Mouse (Mus musculus) CH12.LX (cell line): ENCODE data around the gene Fktn. TPM values are rescaled to one million over a fixed set of nuclear protein-coding genes. Genes with fewer than 3 reads are reported as not detected.

ENCODE experiments used
- DNase-seq: peaks from one replicate; pipeline ENCODE4 v3.0.0-alpha.2; 2013; ENCODE audit errors: extremely low read depth
- H3K27ac ChIP-seq: 2 replicates; pipeline ENCODE4 v1.5.1; 2012; ENCODE audit warnings: low read depth, mild to moderate bottlenecking, control low read depth, moderate library complexity; ENCODE audit not compliant: insufficient read depth
- H3K27me3 ChIP-seq: replicated peaks from 2 replicates; pipeline ENCODE3; 2012; ENCODE audit warnings: inconsistent platforms
- H3K36me3 ChIP-seq, 2 experiments: replicated peaks in 1 of 2; 2 replicates each; pipeline versions ENCODE3 to v1.6.1; 2012; ENCODE audit warnings: inconsistent platforms in 1 of 2, low read length in 1 of 2, mild to moderate bottlenecking in 1 of 2, mixed read lengths in 1 of 2, moderate library complexity in 1 of 2; ENCODE audit not compliant: control insufficient read depth in 1 of 2, insufficient read depth in 1 of 2
- H3K4me1 ChIP-seq, 2 experiments: 2 replicates each; pipeline ENCODE4 v1.6.1; 2012; ENCODE audit warnings: inconsistent platforms in 1 of 2, moderate library complexity in 1 of 2; ENCODE audit not compliant: insufficient read depth in 2 of 2, control insufficient read depth in 1 of 2
- H3K4me2 ChIP-seq: 2 replicates; pipeline ENCODE4 v1.6.1; 2012; ENCODE audit warnings: low read depth, mild to moderate bottlenecking, control low read depth; ENCODE audit not compliant: poor library complexity, insufficient read depth, severe bottlenecking
- H3K4me3 ChIP-seq, 3 experiments: fragments of 150-350 bp in 1 of 3; sonication (generic) in 1 of 3; replicated peaks in 1 of 3; 2 replicates each; pipeline versions ENCODE3 to v1.5.1; 2011 to 2012; ENCODE audit warnings: low read depth in 2 of 3, low read length in 2 of 3, mild to moderate bottlenecking in 2 of 3, moderate library complexity in 2 of 3, control low read depth in 1 of 3, improper control_type of control experiment in 1 of 3, inconsistent platforms in 1 of 3, mixed read lengths in 1 of 3; ENCODE audit not compliant: poor library complexity in 1 of 3
- H3K79me2 ChIP-seq: replicated peaks from 2 replicates; pipeline ENCODE4 v1.6.1; 2012; ENCODE audit warnings: mild to moderate bottlenecking, moderate library complexity; ENCODE audit not compliant: control insufficient read depth, poor library complexity, insufficient read depth, severe bottlenecking; ENCODE audit errors: extremely low read depth
- H3K9ac ChIP-seq: 2 replicates; pipeline ENCODE4 v1.6.1; 2012; ENCODE audit warnings: low read depth, mild to moderate bottlenecking, control low read depth, moderate library complexity; ENCODE audit not compliant: insufficient read depth
- H3K9me3 ChIP-seq: replicated peaks from 2 replicates; pipeline ENCODE3; 2012; ENCODE audit warnings: low read length, inconsistent platforms, mixed read lengths
- BHLHE40 ChIP-seq: IDR thresholded peaks from 2 replicates; pipeline ENCODE4 v1.6.1; 2011; ENCODE audit warnings: mild to moderate bottlenecking, low read depth, low read length, improper control_type of control experiment
- CHD2 ChIP-seq: IDR thresholded peaks from 2 replicates; pipeline ENCODE4 v1.6.1; 2011; ENCODE audit warnings: low read length, improper control_type of control experiment
- CTCF ChIP-seq, 2 experiments: IDR thresholded peaks in 1 of 2; conservative IDR thresholded peaks in 1 of 2; 2 replicates each; pipeline ENCODE4 v1.5.1; 2011 to 2012; ENCODE audit warnings: low read depth in 2 of 2, low read length in 2 of 2, improper control_type of control experiment in 1 of 2, inconsistent platforms in 1 of 2, mild to moderate bottlenecking in 1 of 2, moderate library complexity in 1 of 2
- ELF1 ChIP-seq: IDR thresholded peaks from 2 replicates; pipeline ENCODE4 v1.6.1; 2014; ENCODE audit warnings: low read depth, mild to moderate bottlenecking, inconsistent platforms, low read length, improper control_type of control experiment
- HCFC1 ChIP-seq: IDR thresholded peaks from 2 replicates; pipeline ENCODE4 v1.6.1; 2012; ENCODE audit warnings: low read depth, mild to moderate bottlenecking, inconsistent platforms, low read length, improper control_type of control experiment
- JUND ChIP-seq: conservative IDR thresholded peaks from 2 replicates; pipeline ENCODE4 v1.6.1; 2011; ENCODE audit warnings: low read depth, low read length, improper control_type of control experiment
- MAZ ChIP-seq: IDR thresholded peaks from 2 replicates; pipeline ENCODE4 v1.6.1; 2012; ENCODE audit warnings: low read depth, mild to moderate bottlenecking, inconsistent platforms, low read length, improper control_type of control experiment, moderate library complexity
- MXI1 ChIP-seq: IDR thresholded peaks from 2 replicates; pipeline ENCODE4 v1.6.1; 2011; ENCODE audit warnings: mild to moderate bottlenecking, low read depth, low read length, improper control_type of control experiment
- MYC ChIP-seq: IDR thresholded peaks from 2 replicates; pipeline ENCODE4 v1.6.1; 2011; ENCODE audit warnings: low read depth, mild to moderate bottlenecking, improper control_type of control experiment, low read length
- NELFE ChIP-seq: IDR thresholded peaks from 2 replicates; pipeline ENCODE4 v1.6.1; 2011; ENCODE audit warnings: low read depth, low read length, improper control_type of control experiment
- NRF1 ChIP-seq: IDR thresholded peaks from 2 replicates; pipeline ENCODE4 v1.6.1; 2014; ENCODE audit warnings: low read depth, mild to moderate bottlenecking, inconsistent platforms, low read length, improper control_type of control experiment, moderate library complexity
- POLR2A ChIP-seq: IDR thresholded peaks from 2 replicates; pipeline ENCODE4 v1.6.1; 2011; ENCODE audit warnings: low read depth, mild to moderate bottlenecking, improper control_type of control experiment, low read length
- RAD21 ChIP-seq: IDR thresholded peaks from 2 replicates; pipeline ENCODE4 v1.6.1; 2011; ENCODE audit warnings: low read depth, mild to moderate bottlenecking, low read length, improper control_type of control experiment, moderate library complexity
- RCOR1 ChIP-seq: conservative IDR thresholded peaks from 2 replicates; pipeline ENCODE4 v1.6.1; 2012; ENCODE audit warnings: low read depth, mild to moderate bottlenecking, inconsistent platforms, low read length, improper control_type of control experiment
- SIN3A ChIP-seq: IDR thresholded peaks from 2 replicates; pipeline ENCODE4 v1.6.1; 2012; ENCODE audit warnings: low read length, improper control_type of control experiment, inconsistent platforms
- SMC3 ChIP-seq: IDR thresholded peaks from 2 replicates; pipeline ENCODE4 v1.6.1; 2011; ENCODE audit warnings: low read depth, low read length, improper control_type of control experiment
- TBP ChIP-seq: conservative IDR thresholded peaks from 2 replicates; pipeline ENCODE4 v1.6.1; 2011; ENCODE audit warnings: low read depth, low read length, improper control_type of control experiment
- USF1 ChIP-seq: IDR thresholded peaks from 2 replicates; pipeline ENCODE4 v1.6.1; 2014; ENCODE audit warnings: low read depth, mild to moderate bottlenecking, inconsistent platforms, low read length, improper control_type of control experiment
- USF2 ChIP-seq: conservative IDR thresholded peaks from 2 replicates; pipeline ENCODE4 v1.6.1; 2011; ENCODE audit warnings: low read depth, low read length, improper control_type of control experiment
- ZNF384 ChIP-seq: IDR thresholded peaks from 2 replicates; pipeline ENCODE4 v1.6.1; 2012; ENCODE audit warnings: low read depth, low read length, improper control_type of control experiment, inconsistent platforms
- dilution Hi-C: fragments of 300-500 bp; cut with MboI; formaldehyde crosslinking; loops from 2 replicates; pipeline ENCODE4 v1.14.3; 2020; ENCODE audit warnings: low sequenced_read_pairs; ENCODE audit not compliant: extremely low pct_unique_long_range_greater_than_20kb, extremely low pct_ligation_motif_present
- in situ Hi-C: fragments of 300-500 bp; cut with MboI; formaldehyde crosslinking; loops from 3 replicates; pipeline ENCODE4 v1.14.3; 2019; ENCODE audit warnings: low sequenced_read_pairs, low pct_ligation_motif_present, low pct_unique_long_range_greater_than_20kb, mixed read lengths
- polyA plus RNA-seq: library from polyadenylated mRNA; unstranded; fragments of >175 nt; gene quantifications from 2 replicates; pipeline ENCODE4 v1.2.1, GENCODE M21; 2012; ENCODE audit warnings: low read depth; ENCODE audit not compliant: insufficient read length
- total RNA-seq, 2 experiments: library from RNA; depleted of rRNA; stranded (reverse); fragments of 300-350 nt in 1 of 2; fragments of >200 nt in 1 of 2; gene quantifications; 2 replicates each; pipeline ENCODE4 v1.2.3; 2012 to 2014

Fktn gene
- total and polyA plus RNA-seq, 3 experiments, result 4.8 to 7.5 (median 5.5) TPM

- H3K36me3 ChIP-seq, result peaks cover 2 to 22% of the 10 kb centered on the region in 2 experiments
- peaks cover 8 to 60% of the 10 kb centered on the region in 2 experiments; a peak in 3 of 4 replicates for H3K4me1 ChIP-seq
- no peak overlapping the region for H3K27ac ChIP-seq
- H3K79me2 ChIP-seq, result peaks cover 2% of the 10 kb centered on the region; the same call in 1 of the 2 replicates
- peak; percentile 54 for DNase-seq
- no peaks in the 10 kb centered on the region for H3K27me3 ChIP-seq
- TF ChIP-seq CTCF (conservative IDR thresholded peaks at IDR 0.05 in 1 of 2, IDR thresholded peaks at IDR 0.05 in 1 of 2; ENCODE audit: low read depth in 2 of 2, low read length in 2 of 2), result peak; percentile 21 to 56; a peak in 3 of 4 replicates
- TF ChIP-seq SMC3, result no peak
- H3K4me3 ChIP-seq, result no peak overlapping the region
- no peak overlapping the region for H3K4me2 ChIP-seq
- H3K9me3 ChIP-seq, result no peaks in the 10 kb centered on the region
- in situ Hi-C loops (loop anchor here (10.0 kb wide), 1 partner anchor 91 kb away; no protein-coding TSS in a partner anchor), dilution Hi-C loops (no loop called here)
- H3K9ac ChIP-seq, result no peak overlapping the region
These were observed 2.2 kb downstream of the Fktn start for GRCm38 (mm10) chr4:53715977-53716376.

DNA sequence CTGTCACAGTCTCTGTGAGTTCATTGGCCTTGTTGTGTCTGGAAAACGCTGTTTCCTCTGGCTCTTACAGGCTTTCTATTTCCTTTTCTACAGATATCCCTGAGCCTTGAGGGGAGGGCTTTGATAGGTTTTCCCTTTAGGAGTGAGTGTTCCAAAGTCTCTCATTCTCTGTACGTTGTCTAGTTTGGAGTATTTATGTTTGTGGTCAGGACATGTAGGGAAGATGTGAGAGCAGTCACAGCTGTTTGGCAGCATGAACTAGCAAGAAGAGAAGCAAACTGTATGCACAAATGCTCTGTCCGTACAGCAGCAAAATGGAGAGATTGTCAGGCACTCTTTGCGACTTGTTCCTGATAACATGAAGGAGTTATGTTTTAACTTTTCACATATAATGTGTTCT lies 3.7 kb downstream of the Fktn start:
- no peak overlapping the region for H3K4me3 ChIP-seq
- no peak overlapping the region for H3K27ac ChIP-seq
- peaks cover 6 to 45% of the 10 kb centered on the region in 2 experiments; a peak in 3 of 4 replicates for H3K4me1 ChIP-seq
- in situ Hi-C loops (loop anchor here (10.0 kb wide), 1 partner anchor 93 kb away; no protein-coding TSS in a partner anchor), dilution Hi-C loops (no loop called here)
- no peak overlapping the region for H3K9ac ChIP-seq
- no peak overlapping the region for H3K4me2 ChIP-seq
- no peak for TF ChIP-seq MYC
- TF ChIP-seq TBP, result no peak
- TF ChIP-seq CHD2, result no peak
- TF ChIP-seq USF2, result no peak
- TF ChIP-seq RAD21, result no peak
- TF ChIP-seq BHLHE40, result no peak
- TF ChIP-seq HCFC1, result no peak
- no peak for TF ChIP-seq MAZ
- no peak for TF ChIP-seq SIN3A
- no peak for TF ChIP-seq USF1
- TF ChIP-seq JUND, result no peak
- no peak for TF ChIP-seq ZNF384
- no peak for TF ChIP-seq RCOR1
- no peak for TF ChIP-seq NRF1
- TF ChIP-seq MXI1, result no peak
- no peak for TF ChIP-seq ELF1
- no peak for TF ChIP-seq POLR2A
- no peak for TF ChIP-seq NELFE
- peaks cover 2% of the 10 kb centered on the region; the same call in 1 of the 2 replicates for H3K79me2 ChIP-seq
- DNase-seq, result no peak
- no peaks in the 10 kb centered on the region for H3K27me3 ChIP-seq
- H3K9me3 ChIP-seq, result no peaks in the 10 kb centered on the region
- H3K36me3 ChIP-seq, result peaks cover 4 to 33% of the 10 kb centered on the region in 2 experiments
